Mouse (Mus musculus) testis, adult 2 months (tissue): ENCODE results near the gene Cpd.

ENCODE experiments used
- CTCF ChIP-seq: fragments of 200-500 bp; IDR thresholded peaks from 2 replicates; pipeline ENCODE4 v1.5.1; 2012; ENCODE audit warnings: low read depth, mild to moderate bottlenecking, inconsistent platforms, low read length, moderate library complexity; ENCODE audit not compliant: control insufficient read depth, insufficient read depth, insufficient replicate concordance
- POLR2A ChIP-seq: fragments of 200-500 bp; IDR thresholded peaks from 2 replicates; pipeline ENCODE4 v1.6.1; 2012; ENCODE audit warnings: low read depth, mild to moderate bottlenecking, inconsistent platforms, low read length, moderate library complexity; ENCODE audit not compliant: control insufficient read depth

- TF ChIP-seq POLR2A (no peak), CTCF (no peak)
These were observed 40.8 kb downstream of the Cpd start for GRCm38 (mm10) chr11:76806026-76806425.
